Mouse (Mus musculus) E14TG2a.4 (cell line): ENCODE data around the gene Dync1i2.

Experiments used
- CTCF ChIP-seq: conservative IDR thresholded peaks from 2 replicates; pipeline ENCODE4 v1.5.1; 2014; ENCODE audit warnings: low read length
- NANOG ChIP-seq: IDR thresholded peaks from 2 replicates; pipeline ENCODE4 v1.6.1; 2014; ENCODE audit warnings: borderline replicate concordance, low read length, mixed read lengths
- POU5F1 ChIP-seq: IDR thresholded peaks from 2 replicates; pipeline ENCODE4 v1.6.1; 2014; ENCODE audit warnings: low read length, borderline replicate concordance

DNA sequence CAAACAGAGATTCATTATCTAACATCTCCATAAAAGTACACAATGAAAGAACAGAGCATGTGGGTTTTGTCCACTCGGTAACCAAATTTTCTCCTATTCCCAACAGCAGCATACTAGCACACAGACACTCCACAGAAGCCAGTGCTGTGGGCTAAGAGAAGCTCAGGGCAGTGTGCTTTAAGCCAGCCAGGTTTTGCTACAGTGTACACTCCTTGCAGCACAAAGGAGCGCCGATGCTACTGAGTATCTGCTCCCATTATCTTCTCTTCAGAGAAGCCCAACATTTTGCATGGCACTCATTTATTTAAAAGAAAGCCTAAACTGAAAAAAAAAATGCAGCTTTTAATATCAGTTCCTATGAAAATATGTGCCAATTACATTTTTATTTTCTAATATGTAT, 82.5 kb downstream of the Dync1i2 start:
- TF ChIP-seq CTCF, result no peak
- no peak for TF ChIP-seq POU5F1
- no peak for TF ChIP-seq NANOG
